Mouse (Mus musculus): ENCODE results near the gene Coro1c. TPM values are rescaled to one million over a fixed set of nuclear protein-coding genes. Genes with fewer than 3 reads are reported as not detected.

The Coro1c gene
- polyA plus RNA-seq, 1 experiment from 2014 or later: 169 TPM

DNA sequence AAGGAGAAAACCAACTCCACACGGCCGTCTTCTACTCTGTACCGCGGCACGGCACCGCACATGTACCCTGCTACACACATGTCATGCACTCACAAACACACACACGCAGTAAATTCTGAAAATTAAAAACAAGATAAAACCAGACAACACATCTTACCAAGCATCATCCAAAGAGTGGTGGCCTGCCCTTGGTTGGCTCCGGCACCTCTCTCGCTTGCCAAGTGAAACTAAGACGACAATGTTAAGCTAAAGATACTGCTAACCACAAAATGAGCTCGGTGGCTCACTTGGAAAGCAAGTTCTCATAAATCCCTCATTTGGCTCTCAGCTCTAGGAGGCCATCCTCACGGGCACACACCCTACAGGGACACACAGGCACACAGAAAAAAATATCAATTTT lies 9.0 kb downstream of the Coro1c start:
- H3K36me3 ChIP-seq (ENCODE audit: control insufficient read depth, insufficient read depth, low read length): no peaks in the 10 kb centered on the region
- no peak for DNase-seq (ENCODE audit: low spot score)
- H3K9ac ChIP-seq (ENCODE audit: low read length): no peak overlapping the region
- H3K4me1 ChIP-seq (ENCODE audit: control insufficient read depth, insufficient read depth, low read length): peaks cover 23% of the 10 kb centered on the region
- no peak overlapping the region; the same call in 1 of the 2 replicates for H3K27ac ChIP-seq (ENCODE audit: low read depth, low read length)
- WGBS: 89% methylated on average over 12 of the region's 12 CpGs
- H3K4me2 ChIP-seq (ENCODE audit: low read length): no peak overlapping the region
- ATAC-seq: no peak
- H3K27me3 ChIP-seq (replicated peaks; ENCODE audit: control insufficient read depth, insufficient read depth, low read length): no peaks in the 10 kb centered on the region
- H3K9me3 ChIP-seq (replicated peaks; ENCODE audit: control insufficient read depth, low read length): no peaks in the 10 kb centered on the region
- H3K4me3 ChIP-seq (ENCODE audit: low read depth, low read length): no peak overlapping the region

DNA sequence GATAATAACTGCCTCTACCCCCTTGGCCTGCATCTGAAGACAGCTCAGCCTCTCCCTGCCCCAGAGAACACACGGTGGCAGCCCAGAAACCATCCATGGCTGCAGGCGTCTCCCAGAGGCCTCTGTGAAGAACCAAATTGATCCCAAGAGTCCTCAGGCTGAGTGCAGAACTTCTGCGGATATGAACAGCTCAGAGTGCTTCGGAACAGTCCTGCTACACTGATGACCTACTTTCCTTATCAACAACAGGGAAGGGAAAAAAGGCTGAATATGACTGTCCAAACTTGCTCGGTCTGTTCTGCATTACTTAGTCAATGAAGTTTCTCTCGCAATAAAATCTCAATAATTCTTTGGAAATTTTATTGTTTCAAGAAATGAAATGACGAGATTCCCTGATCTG lies 16.6 kb downstream of the Coro1c start:
- no peak overlapping the region for H3K4me2 ChIP-seq (ENCODE audit: low read length)
- H3K27me3 ChIP-seq (replicated peaks; ENCODE audit: control insufficient read depth, insufficient read depth, low read length): no peaks in the 10 kb centered on the region
- H3K9me3 ChIP-seq (replicated peaks; ENCODE audit: control insufficient read depth, low read length): no peaks in the 10 kb centered on the region
- DNase-seq (ENCODE audit: low spot score): no peak
- no peak overlapping the region for H3K4me3 ChIP-seq (ENCODE audit: low read depth, low read length)
- no peak for ATAC-seq
- H3K4me1 ChIP-seq (ENCODE audit: control insufficient read depth, insufficient read depth, low read length): peaks cover 19% of the 10 kb centered on the region
- WGBS: 90% methylated on average over 7 of the region's 7 CpGs
- H3K27ac ChIP-seq (ENCODE audit: low read depth, low read length): no peak overlapping the region
- H3K9ac ChIP-seq (ENCODE audit: low read length): no peak overlapping the region
- H3K36me3 ChIP-seq (ENCODE audit: control insufficient read depth, insufficient read depth, low read length): no peaks in the 10 kb centered on the region

DNA sequence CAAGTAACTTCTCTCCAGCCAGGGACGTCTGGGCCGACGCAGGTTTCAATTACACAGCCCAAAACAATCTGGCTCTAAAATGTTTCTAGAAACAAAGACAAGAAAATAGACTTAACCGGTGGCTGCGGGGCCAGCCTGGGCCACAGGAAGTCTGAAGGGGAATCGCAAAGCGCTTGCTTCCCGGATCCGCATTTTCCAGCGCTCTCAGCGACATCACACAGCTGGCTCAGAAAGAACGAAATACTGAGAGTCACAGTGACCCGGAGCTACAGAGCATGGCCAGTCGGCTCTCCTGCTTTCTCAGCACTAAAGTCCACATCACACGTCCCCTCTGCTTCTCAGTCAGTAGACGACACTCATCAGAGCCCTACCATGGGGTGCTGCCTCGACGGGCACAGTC lies 17.7 kb downstream of the Coro1c start:
- H3K27ac ChIP-seq (ENCODE audit: low read depth, low read length): no peak overlapping the region; the same call in 1 of the 2 replicates
- H3K36me3 ChIP-seq (ENCODE audit: control insufficient read depth, insufficient read depth, low read length): no peaks in the 10 kb centered on the region
- 91% methylated on average over 18 of the region's 18 CpGs for WGBS

GRCm38 (mm10) chr5:113889912-113890311 lies 18.6 kb downstream of the Coro1c start:
- H3K9ac ChIP-seq (ENCODE audit: low read length): no peak overlapping the region
- H3K27me3 ChIP-seq (replicated peaks; ENCODE audit: control insufficient read depth, insufficient read depth, low read length): no peaks in the 10 kb centered on the region
- peaks cover 29% of the 10 kb centered on the region for H3K4me1 ChIP-seq (ENCODE audit: control insufficient read depth, insufficient read depth, low read length)
- H3K36me3 ChIP-seq (ENCODE audit: control insufficient read depth, insufficient read depth, low read length): no peaks in the 10 kb centered on the region
- H3K4me3 ChIP-seq (ENCODE audit: low read depth, low read length): no peak overlapping the region
- no peak overlapping the region for H3K4me2 ChIP-seq (ENCODE audit: low read length)
- H3K27ac ChIP-seq (ENCODE audit: low read depth, low read length): no peak overlapping the region
- WGBS: 69% methylated on average over 4 of the region's 4 CpGs
- no peaks in the 10 kb centered on the region for H3K9me3 ChIP-seq (replicated peaks; ENCODE audit: control insufficient read depth, low read length)
- ATAC-seq (no peak), DNase-seq (ENCODE audit: low spot score) (no peak)

More for the DNA sequence above, 17.7 kb downstream of the Coro1c start:
- Histone ChIP-seq H3K9me3 (replicated peaks; ENCODE audit: control insufficient read depth, low read length) (no peaks in the 10 kb centered on the region), H3K4me2 (ENCODE audit: low read length) (no peak overlapping the region), H3K27me3 (replicated peaks; ENCODE audit: control insufficient read depth, insufficient read depth, low read length) (no peaks in the 10 kb centered on the region), H3K4me1 (ENCODE audit: control insufficient read depth, insufficient read depth, low read length) (peaks cover 21% of the 10 kb centered on the region), H3K4me3 (ENCODE audit: low read depth, low read length) (no peak overlapping the region), H3K9ac (ENCODE audit: low read length) (no peak overlapping the region)
- DNase-seq (ENCODE audit: low spot score): no peak
- no peak for ATAC-seq

- no peaks in the 10 kb centered on the region for H3K27me3 ChIP-seq (replicated peaks; ENCODE audit: control insufficient read depth, insufficient read depth, low read length)
- H3K4me1 ChIP-seq (ENCODE audit: control insufficient read depth, insufficient read depth, low read length): peaks cover 31% of the 10 kb centered on the region
- H3K36me3 ChIP-seq (ENCODE audit: control insufficient read depth, insufficient read depth, low read length): no peaks in the 10 kb centered on the region
- no peak for ATAC-seq
- no peaks in the 10 kb centered on the region for H3K9me3 ChIP-seq (replicated peaks; ENCODE audit: control insufficient read depth, low read length)
- WGBS: 29% methylated on average over 19 of the region's 19 CpGs
- H3K9ac ChIP-seq (ENCODE audit: low read length): 0 out of 2 replicates have a peak overlapping the region, but pooled peaks have one; percentile 7
- H3K4me2 ChIP-seq (ENCODE audit: low read length): no peak overlapping the region
- DNase-seq (ENCODE audit: low spot score): no peak
- H3K4me3 ChIP-seq (ENCODE audit: low read depth, low read length): no peak overlapping the region
- peak overlapping the region; percentile 40; the same call in 1 of the 2 replicates for H3K27ac ChIP-seq (ENCODE audit: low read depth, low read length)
These were observed 19.2 kb downstream of the Coro1c start for GRCm38 (mm10) chr5:113889181-113889906.

- H3K27me3 ChIP-seq (replicated peaks; ENCODE audit: control insufficient read depth, insufficient read depth, low read length): no peaks in the 10 kb centered on the region
- H3K9ac ChIP-seq (ENCODE audit: low read length): no peak overlapping the region
- peaks cover 41% of the 10 kb centered on the region for H3K4me1 ChIP-seq (ENCODE audit: control insufficient read depth, insufficient read depth, low read length)
- no peaks in the 10 kb centered on the region for H3K9me3 ChIP-seq (replicated peaks; ENCODE audit: control insufficient read depth, low read length)
- 85% methylated on average over 5 of the region's 5 CpGs for WGBS
- no peak overlapping the region for H3K4me2 ChIP-seq (ENCODE audit: low read length)
- ATAC-seq: no peak
- no peaks in the 10 kb centered on the region for H3K36me3 ChIP-seq (ENCODE audit: control insufficient read depth, insufficient read depth, low read length)
- no peak overlapping the region for H3K4me3 ChIP-seq (ENCODE audit: low read depth, low read length)
- H3K27ac ChIP-seq (ENCODE audit: low read depth, low read length): peak overlapping the region; percentile 40
- no peak for DNase-seq (ENCODE audit: low spot score)
These were observed 20.3 kb downstream of the Coro1c start for GRCm38 (mm10) chr5:113888186-113888795.

- no peak overlapping the region for H3K4me2 ChIP-seq (ENCODE audit: low read length)
- DNase-seq (ENCODE audit: low spot score) (no peak), ATAC-seq (no peak)
- H3K27ac ChIP-seq (ENCODE audit: low read depth, low read length): no peak overlapping the region
- H3K36me3 ChIP-seq (ENCODE audit: control insufficient read depth, insufficient read depth, low read length): no peaks in the 10 kb centered on the region
- H3K4me1 ChIP-seq (ENCODE audit: control insufficient read depth, insufficient read depth, low read length): peaks cover 51% of the 10 kb centered on the region
- no peaks in the 10 kb centered on the region for H3K9me3 ChIP-seq (replicated peaks; ENCODE audit: control insufficient read depth, low read length)
- 56% methylated on average over 11 of the region's 11 CpGs for WGBS
- no peak overlapping the region for H3K4me3 ChIP-seq (ENCODE audit: low read depth, low read length)
- H3K27me3 ChIP-seq (replicated peaks; ENCODE audit: control insufficient read depth, insufficient read depth, low read length): no peaks in the 10 kb centered on the region
- H3K9ac ChIP-seq (ENCODE audit: low read length): no peak overlapping the region
These were observed 21.4 kb downstream of the Coro1c start for GRCm38 (mm10) chr5:113887132-113887531.

- Histone ChIP-seq H3K9ac (ENCODE audit: low read length) (no peak overlapping the region), H3K4me3 (ENCODE audit: low read depth, low read length) (no peak overlapping the region), H3K27ac (ENCODE audit: low read depth, low read length) (peak overlapping the region; percentile 44; the same call in 1 of the 2 replicates), H3K4me1 (ENCODE audit: control insufficient read depth, insufficient read depth, low read length) (peaks cover 58% of the 10 kb centered on the region), H3K36me3 (ENCODE audit: control insufficient read depth, insufficient read depth, low read length) (peaks cover 14% of the 10 kb centered on the region), H3K9me3 (replicated peaks; ENCODE audit: control insufficient read depth, low read length) (no peaks in the 10 kb centered on the region), H3K4me2 (ENCODE audit: low read length) (no peak overlapping the region), H3K27me3 (replicated peaks; ENCODE audit: control insufficient read depth, insufficient read depth, low read length) (no peaks in the 10 kb centered on the region)
- 65% methylated on average over 8 of the region's 8 CpGs for WGBS
- ATAC-seq: no peak
- DNase-seq (ENCODE audit: low spot score): no peak
These were observed 22.9 kb downstream of the Coro1c start for GRCm38 (mm10) chr5:113885623-113886022.

GRCm38 (mm10) chr5:113884750-113885149 lies 23.8 kb downstream of the Coro1c start:
- DNase-seq (ENCODE audit: low spot score) (no peak), ATAC-seq (no peak)
- peaks cover 22% of the 10 kb centered on the region for H3K36me3 ChIP-seq (ENCODE audit: control insufficient read depth, insufficient read depth, low read length)
- H3K4me3 ChIP-seq (ENCODE audit: low read depth, low read length): no peak overlapping the region
- no peaks in the 10 kb centered on the region for H3K9me3 ChIP-seq (replicated peaks; ENCODE audit: control insufficient read depth, low read length)
- WGBS: 83% methylated on average over 7 of the region's 7 CpGs
- H3K4me2 ChIP-seq (ENCODE audit: low read length): no peak overlapping the region
- peaks cover 53% of the 10 kb centered on the region for H3K4me1 ChIP-seq (ENCODE audit: control insufficient read depth, insufficient read depth, low read length)
- peak overlapping the region; percentile 96; the same call in 1 of the 2 replicates for H3K27ac ChIP-seq (ENCODE audit: low read depth, low read length)
- H3K9ac ChIP-seq (ENCODE audit: low read length): no peak overlapping the region
- H3K27me3 ChIP-seq (replicated peaks; ENCODE audit: control insufficient read depth, insufficient read depth, low read length): no peaks in the 10 kb centered on the region

All from forebrain, embryonic 14.5 days (tissue).